Mouse (Mus musculus): ENCODE data around the gene Guca1b.

Gene Guca1b

DNA sequence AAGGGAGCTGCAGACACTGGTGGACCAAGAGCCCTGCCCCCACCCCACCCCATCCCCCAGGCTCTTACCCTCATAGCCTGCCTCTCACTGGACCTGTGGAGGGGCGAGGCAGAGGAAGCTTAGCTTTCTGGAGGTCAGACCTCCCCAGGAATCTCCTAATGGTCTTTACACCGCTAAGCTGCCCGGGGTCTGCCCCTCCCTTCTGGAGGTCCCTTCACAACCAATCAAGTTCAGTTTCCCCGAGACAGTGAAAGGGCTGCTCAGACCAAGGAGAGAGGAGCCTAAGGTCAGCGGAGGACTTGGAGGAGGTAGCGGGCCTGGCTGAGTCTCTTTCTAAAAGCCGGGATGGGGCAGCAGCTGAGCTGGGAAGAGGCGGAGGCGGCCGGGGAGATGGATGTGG, at the start of gene Guca1b:
Gene Guca1b, plus strand, starts transcription at position 249 of the 400 bp plus-strand sequence.
- no peak for DNase-seq (ENCODE audit: low spot score in 2 of 2)

DNA sequence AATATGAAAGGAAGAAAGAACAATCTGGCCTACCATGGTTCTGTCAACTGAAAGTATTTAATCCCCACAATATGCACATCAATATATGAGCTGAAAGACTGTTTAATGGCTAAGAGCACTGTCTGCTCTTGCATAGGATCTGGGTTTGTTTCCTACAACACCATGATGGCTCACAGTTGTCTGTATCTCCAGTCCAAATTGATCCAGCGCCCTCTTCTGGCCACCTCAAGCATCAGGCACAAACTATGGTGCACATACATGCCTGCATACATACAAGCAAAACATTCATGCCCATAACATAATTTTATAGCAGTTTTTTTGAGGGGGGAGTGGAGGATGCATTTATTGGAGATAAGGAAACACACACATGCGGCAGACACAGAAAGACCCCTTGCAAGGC, 42.1 kb upstream of the Guca1b start:
- no peak for DNase-seq (ENCODE audit: low spot score in 2 of 2)

DNA sequence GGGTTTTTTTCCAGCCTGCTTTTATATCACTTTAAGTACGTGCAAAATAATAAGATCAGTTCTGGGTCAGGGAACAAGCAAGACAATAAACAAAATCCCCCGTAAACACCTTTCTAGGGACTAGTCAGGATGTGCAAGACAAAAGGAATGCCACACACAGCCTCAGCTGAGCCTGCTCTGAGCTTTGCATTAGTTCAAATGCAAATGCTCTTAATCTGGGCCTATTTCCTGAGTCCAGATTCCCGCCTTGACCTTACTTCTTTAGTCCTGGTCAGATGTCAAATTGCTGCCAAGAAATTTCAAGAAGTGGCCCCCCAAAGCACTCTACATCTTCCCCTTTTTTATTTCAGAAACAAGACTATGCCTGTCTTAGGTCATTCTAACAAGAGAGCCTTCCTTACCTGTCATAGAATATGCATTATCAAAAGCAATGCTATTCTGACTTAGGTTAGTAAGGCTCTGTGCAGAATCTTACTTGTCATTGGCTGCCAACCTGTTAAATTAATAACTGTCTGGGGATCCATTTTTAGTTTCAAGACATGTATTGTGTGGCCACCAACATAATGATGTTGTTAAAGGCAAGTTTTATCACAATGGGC, 35.4 kb upstream of the Guca1b start:
- no peak for DNase-seq (ENCODE audit: low spot score in 2 of 2)

GRCm38 (mm10) chr17:47359964-47360363, 25.2 kb upstream of the Guca1b start:
- DNase-seq (ENCODE audit: low spot score in 2 of 2) = no peak

GRCm38 (mm10) chr17:47361343-47361742, 23.9 kb upstream of the Guca1b start:
- no peak for DNase-seq (ENCODE audit: low spot score in 2 of 2)

DNA sequence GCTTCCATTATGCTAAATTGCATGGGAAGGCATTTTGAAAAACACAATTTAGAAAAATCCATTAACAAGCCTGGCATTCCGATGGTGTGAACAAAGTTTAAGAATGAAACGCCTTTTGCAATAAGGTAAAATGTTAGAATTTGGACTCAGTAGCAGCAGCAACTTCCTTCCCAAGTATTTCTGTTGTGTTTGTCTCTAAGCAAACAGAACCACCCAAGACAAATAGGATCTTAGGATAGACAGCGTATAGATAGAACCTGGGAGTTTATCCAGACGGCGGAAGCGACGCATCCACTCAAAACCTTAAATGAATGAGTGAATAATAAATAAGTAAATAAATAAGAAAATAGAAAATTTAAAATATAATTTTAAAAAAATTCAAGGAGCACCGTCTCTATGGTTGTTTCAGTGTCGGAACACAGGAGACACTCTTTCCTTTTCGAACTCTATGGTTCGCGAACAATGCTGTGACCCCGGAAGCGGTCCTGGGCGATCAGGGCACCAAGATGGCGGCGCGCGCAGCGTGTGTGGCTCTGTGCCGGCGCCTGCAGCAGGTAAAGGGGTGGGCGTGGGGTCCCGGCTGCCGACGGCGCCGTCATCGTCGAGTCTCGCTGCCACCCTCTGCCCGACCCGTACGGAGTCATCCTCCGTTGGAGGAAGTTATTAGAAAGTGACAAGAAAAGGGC, 16.6 kb upstream of the Guca1b start, which contains the start of gene Mrps10:
Gene Mrps10, plus strand, starts transcription at position 487 of the 686 bp plus-strand sequence.
- DNase-seq (ENCODE audit: low spot score in 2 of 2) = peak; percentile 75 to 85

DNA sequence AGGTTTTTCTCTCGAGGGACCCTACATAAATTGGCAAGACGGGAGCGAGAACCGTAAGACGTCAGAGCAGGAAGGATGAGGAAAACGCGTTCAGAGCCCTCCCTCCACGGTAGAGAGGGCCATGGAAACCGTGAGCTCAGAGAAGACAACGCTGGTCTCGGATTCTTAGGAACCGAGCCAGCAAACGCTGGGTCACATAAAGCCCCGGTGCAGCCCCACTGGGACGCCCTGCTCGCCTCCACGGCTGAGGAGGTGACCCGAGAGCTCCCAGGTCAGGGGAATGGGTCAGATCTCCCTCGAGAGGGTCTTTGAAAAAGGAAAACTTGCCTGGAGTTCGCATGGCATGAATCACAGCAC, 16.1 kb upstream of the Guca1b start:
- DNase-seq (ENCODE audit: low spot score in 2 of 2) = no peak

DNA sequence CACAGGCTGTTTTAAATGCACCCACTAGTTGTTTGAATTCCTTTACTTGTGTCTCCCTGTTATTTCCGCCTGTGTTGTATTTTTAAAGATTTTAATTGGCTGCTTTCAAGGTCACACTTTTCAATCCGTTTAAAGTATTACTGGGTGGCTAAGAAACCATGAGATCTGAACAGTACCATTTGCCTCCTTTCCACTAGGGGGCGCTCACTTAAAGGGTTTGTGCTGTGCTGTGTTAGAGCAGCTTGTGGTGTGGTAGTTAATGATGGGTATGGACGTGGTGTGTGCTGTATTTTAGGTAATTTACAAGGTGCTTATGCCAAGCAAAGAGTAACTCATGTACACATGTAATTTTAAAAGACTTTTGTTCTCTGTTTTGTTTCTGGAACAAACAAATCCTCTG, 13.7 kb upstream of the Guca1b start:
- DNase-seq (ENCODE audit: low spot score in 2 of 2) = peak; percentile 7 to 36

DNA sequence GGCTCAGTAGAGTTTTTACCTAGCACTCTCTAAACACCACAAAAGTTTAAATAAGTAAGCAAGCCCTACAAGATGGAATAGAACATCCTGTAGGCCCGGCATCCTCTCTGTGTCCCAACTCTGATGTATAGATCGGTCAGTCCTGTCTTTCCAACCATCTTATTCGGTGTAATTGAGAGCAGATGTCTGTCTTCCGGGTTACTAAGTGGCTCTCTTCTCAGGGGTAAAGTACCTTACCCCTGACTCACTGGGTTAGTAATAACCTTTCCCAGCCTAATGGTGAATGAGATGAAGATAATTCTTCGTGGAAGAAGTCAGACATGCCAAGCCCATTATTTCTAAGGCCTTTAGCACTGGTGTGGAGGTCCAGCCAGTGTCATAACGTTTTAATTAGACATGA, 11.2 kb upstream of the Guca1b start:
- DNase-seq (ENCODE audit: low spot score in 2 of 2) = no peak

DNA sequence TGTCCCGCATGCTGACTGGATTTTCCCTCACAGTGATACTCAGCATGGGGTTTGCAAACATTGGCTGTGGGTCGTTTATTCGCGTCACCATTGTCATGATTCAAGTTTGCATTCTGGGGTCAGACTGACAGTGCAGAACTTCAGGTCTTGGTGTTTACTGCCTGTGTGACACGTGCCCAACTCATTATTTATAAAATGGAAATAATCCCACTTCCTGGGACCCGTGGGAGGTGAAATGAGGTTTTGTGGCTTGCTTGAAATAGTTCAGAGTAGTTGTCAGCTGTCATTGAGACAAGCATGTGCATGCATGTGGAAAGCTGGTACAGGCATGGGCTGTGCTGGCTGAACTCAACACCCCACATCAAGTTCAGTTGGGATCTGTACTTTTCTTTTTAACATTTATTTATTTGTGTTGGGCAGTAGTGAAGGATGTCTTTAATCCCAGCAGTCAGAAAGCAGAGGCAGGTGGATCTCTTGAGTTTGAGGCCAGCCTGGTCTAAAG, 8.4 kb upstream of the Guca1b start:
- no peak for DNase-seq (ENCODE audit: low spot score in 2 of 2)

DNA sequence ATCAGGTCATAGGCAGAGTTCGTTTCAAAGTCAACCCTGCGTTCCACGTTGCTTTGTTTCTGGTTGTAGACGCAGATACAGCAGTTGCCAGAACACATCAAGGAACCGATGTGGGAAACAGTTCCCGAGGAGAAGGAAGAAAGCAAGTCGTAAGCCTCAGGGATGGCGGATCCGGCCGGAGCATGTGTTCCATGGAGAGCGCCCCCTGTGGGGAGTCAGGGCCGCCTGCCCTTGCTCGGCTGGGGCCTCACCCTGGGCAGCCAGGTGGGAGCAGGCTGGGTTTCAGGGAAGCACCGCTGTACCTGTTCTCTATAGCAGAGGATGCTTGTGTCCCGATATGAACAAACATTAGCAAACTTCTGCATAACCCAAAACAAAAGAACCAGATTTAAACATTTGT, 7.1 kb upstream of the Guca1b start:
- DNase-seq (ENCODE audit: low spot score in 2 of 2) = no peak

GRCm38 (mm10) chr17:47381917-47382316, 3.3 kb upstream of the Guca1b start:
- no peak for DNase-seq (ENCODE audit: low spot score in 2 of 2)

GRCm38 (mm10) chr17:47383266-47383665, 1.9 kb upstream of the Guca1b start:
- no peak for DNase-seq (ENCODE audit: low spot score in 2 of 2)

- no peak for DNase-seq (ENCODE audit: low spot score in 2 of 2)
These were observed 1.1 kb upstream of the Guca1b start for GRCm38 (mm10) chr17:47384064-47384463.

DNA sequence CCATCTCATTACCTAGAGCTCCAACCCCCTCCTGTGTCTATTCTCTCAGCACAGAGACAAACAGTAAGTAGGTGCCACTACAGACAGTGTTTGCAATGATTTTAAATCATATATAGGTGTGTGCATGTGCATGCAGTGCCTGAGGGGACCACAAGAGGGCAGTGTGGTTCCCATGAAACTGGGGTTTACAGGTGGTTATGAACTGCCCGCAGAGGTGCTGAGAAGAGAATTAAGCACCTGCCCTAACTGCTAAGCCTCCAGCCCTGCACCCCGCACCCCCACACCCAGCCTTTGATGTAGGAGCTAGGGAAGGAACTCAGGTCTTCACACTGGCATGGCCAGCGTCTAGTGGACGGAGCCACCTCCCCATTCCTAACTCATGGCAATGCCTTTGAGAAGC, 1.5 kb downstream of the Guca1b start:
- no peak for DNase-seq (ENCODE audit: low spot score in 2 of 2)

DNA sequence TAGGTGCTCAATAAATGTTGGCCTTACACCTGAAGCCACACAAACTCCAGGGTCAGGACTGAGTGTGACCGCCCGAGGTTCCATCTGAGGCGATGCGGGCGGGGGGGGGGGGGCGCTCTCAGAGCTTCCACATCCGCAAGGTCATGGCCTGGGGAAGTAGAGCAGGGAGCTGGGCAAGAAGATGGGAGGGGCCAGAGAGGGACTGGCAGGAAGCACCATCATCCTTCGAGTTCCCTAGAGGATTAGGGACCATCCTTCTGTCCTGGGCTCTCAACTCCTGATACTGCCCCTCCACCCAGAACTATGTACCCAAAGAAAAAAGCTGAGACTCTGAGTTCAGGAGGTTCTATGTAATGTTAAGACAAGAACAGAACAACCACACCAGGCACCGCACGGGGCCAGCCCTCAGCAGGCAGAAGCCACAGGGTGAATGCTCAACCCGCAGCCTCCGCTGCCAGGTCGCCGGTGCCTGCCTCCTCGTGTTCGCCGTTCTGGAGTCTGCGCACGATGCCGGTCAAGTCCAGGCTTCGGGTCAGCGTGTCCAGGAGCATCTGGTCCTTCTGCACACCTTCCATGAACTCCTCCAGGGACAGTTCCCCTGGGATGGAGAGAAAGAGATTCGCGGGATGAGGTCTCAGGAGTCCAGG, 9.2 kb downstream of the Guca1b start:
- DNase-seq (ENCODE audit: low spot score in 2 of 2) = peak in 1 of 2 experiments; percentile 19

DNA sequence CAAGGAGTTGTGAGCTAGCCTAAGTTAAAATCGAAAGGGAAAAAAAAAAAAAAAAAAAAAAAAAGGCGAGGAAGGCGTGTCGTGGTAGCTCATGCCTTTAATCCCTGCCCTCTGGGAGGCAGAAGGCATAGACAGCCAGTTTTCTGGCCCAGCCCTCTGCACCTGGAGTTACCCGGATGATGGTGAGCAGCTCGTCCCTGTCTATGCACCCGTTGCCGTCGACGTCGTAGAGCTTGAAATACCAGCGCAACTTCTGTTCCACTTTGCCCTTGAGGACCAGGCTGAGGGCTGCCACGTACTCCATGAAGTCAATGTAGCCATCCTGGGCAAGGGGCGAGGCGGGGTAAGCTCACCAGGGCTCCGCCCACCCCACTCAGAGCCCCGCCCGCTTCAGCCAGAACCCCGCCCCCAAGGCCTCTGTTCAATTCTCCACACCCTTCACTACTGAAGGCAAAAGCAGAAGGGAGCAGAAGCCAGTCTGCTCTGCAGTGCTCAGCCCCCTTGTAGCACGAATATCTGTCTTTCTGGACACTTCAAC, 10.3 kb downstream of the Guca1b start:
- DNase-seq (ENCODE audit: low spot score in 2 of 2) = peak; percentile 26 to 33

- DNase-seq (ENCODE audit: low spot score in 2 of 2) = no peak
These were observed 13.9 kb downstream of the Guca1b start for GRCm38 (mm10) chr17:47399091-47399490.

- no peak for DNase-seq (ENCODE audit: low spot score in 2 of 2)
These were observed 15.3 kb downstream of the Guca1b start, which contains the start of gene Guca1a for GRCm38 (mm10) chr17:47400451-47400850. Guca1a (minus strand) TSS chr17:47400584.

GRCm38 (mm10) chr17:47407717-47408557, 22.7 kb downstream of the Guca1b start:
- no peak for DNase-seq (ENCODE audit: low spot score in 2 of 2)

DNA sequence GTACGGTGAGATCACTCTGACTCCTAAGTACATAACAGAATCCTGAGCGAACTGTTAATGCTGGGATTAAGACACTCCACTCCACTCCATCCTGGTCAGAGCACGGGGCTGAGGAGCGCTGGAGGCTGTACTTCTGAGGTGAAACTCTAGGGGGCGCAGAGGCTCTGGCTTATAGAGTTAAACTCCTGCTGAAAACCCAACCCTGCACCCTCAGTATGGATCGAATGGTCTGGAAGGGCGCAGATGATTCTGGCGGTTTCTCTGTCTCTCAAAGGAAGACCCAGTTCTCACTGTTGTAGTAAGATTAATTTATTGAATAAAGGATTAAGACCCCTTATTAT, 23.3 kb downstream of the Guca1b start:
- DNase-seq (ENCODE audit: low spot score in 2 of 2) = peak in 1 of 2 experiments; percentile 10
